Mouse (Mus musculus): ENCODE results near the gene Fgfr2. TPM values are rescaled to one million over a fixed set of nuclear protein-coding genes. Genes with fewer than 3 reads are reported as not detected.

The Fgfr2 gene
- total RNA-seq, 1 experiment = 37.5 TPM

DNA sequence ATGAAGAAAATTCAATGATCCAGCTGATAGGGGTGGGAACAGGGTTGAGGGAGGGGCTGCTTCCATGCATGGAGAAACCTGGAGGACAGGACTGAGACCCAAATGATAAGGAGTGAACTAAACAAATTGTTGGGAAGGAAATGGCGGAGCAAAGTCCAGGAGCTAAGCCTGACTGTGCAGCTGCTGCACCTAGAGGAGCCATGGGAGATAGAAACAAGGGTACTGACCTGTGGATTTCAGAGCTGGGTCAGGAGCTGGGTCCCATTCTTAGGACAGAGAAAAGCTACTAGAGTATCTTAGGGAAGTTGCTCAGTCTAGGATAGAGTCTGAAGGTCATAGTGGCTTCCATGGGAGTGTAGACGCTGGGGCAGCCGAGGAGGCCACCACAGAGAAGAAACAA, 2816.1 kb downstream of the Fgfr2 start:
- no peak overlapping the region for H3K4me3 ChIP-seq (ENCODE audit: insufficient read depth in 1 of 2, low read depth in 1 of 2, low read length in 2 of 2, poor library complexity in 1 of 2, severe bottlenecking in 1 of 2)
- no peak overlapping the region for H3K27ac ChIP-seq (ENCODE audit: insufficient read depth, low read depth, low read length, poor library complexity, severe bottlenecking)
- in situ Hi-C loops (cut with MboI; ENCODE audit: low sequenced_read_pairs in 2 of 2, unreplicated experiment in 2 of 2) = no loop called here
- no peak overlapping the region for H3K9ac ChIP-seq (ENCODE audit: insufficient read depth, low read depth, low read length, poor library complexity, severe bottlenecking)
- DNase-seq (ENCODE audit: low read depth, low spot score) = no peak
- no peak for TF ChIP-seq MAFK (IDR thresholded peaks at IDR 0.05; ENCODE audit: insufficient read depth, low read depth, low read length)
- no peak for TF ChIP-seq ZNF384 (IDR thresholded peaks at IDR 0.05; ENCODE audit: low read depth, low read length)
- no peak for TF ChIP-seq CHD2 (IDR thresholded peaks at IDR 0.05; ENCODE audit: low read depth, low read length)
- no peak for TF ChIP-seq ZC3H11A (IDR thresholded peaks at IDR 0.05; ENCODE audit: borderline replicate concordance, low read depth, low read length)
- no peak for TF ChIP-seq HCFC1 (IDR thresholded peaks at IDR 0.05; ENCODE audit: borderline replicate concordance, insufficient read depth, low read length)
- H3K36me3 ChIP-seq (ENCODE audit: control insufficient read depth, insufficient read depth, low read length, poor library complexity, severe bottlenecking) = no peaks in the 10 kb centered on the region
- H3K4me1 ChIP-seq (ENCODE audit: control insufficient read depth in 2 of 2, insufficient read depth in 2 of 2, low read length in 2 of 2, poor library complexity in 1 of 2) = no peaks in the 10 kb centered on the region
- H3K9me3 ChIP-seq (ENCODE audit: control insufficient read depth, insufficient read depth, low read depth, low read length) = no peaks in the 10 kb centered on the region

DNA sequence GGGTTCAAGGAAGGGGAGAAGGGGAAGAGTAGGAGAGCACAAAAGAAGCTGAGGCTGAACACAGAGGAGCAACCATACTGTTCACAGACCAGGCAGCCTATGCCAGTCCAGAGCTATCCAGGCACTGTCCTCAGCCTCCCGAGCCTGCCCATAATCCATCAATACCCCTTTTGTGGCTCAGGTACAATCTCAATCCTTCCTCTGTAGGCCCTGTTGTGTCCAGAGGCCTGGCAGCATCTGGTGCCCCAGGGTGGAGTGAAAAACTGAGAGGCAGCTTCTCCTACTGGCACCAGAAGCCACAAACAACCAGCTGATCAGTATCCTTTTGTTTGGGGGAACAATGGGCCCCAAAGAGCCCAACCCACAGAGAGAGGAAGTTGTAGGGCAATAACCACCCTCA, 2818.5 kb downstream of the Fgfr2 start:
- no peak for DNase-seq (ENCODE audit: low read depth, low spot score)
- in situ Hi-C loops (cut with MboI; ENCODE audit: low sequenced_read_pairs in 2 of 2, unreplicated experiment in 2 of 2) = no loop called here
- no peaks in the 10 kb centered on the region for H3K4me1 ChIP-seq (ENCODE audit: control insufficient read depth in 2 of 2, insufficient read depth in 2 of 2, low read length in 2 of 2, poor library complexity in 1 of 2)
- H3K9ac ChIP-seq (ENCODE audit: insufficient read depth, low read depth, low read length, poor library complexity, severe bottlenecking) = no peak overlapping the region
- no peak overlapping the region for H3K4me3 ChIP-seq (ENCODE audit: insufficient read depth in 1 of 2, low read depth in 1 of 2, low read length in 2 of 2, poor library complexity in 1 of 2, severe bottlenecking in 1 of 2)
- H3K36me3 ChIP-seq (ENCODE audit: control insufficient read depth, insufficient read depth, low read length, poor library complexity, severe bottlenecking) = no peaks in the 10 kb centered on the region
- TF ChIP-seq ZNF384 (IDR thresholded peaks at IDR 0.05; ENCODE audit: low read depth, low read length) (no peak), MAFK (IDR thresholded peaks at IDR 0.05; ENCODE audit: insufficient read depth, low read depth, low read length) (no peak), HCFC1 (IDR thresholded peaks at IDR 0.05; ENCODE audit: borderline replicate concordance, insufficient read depth, low read length) (no peak), ZC3H11A (IDR thresholded peaks at IDR 0.05; ENCODE audit: borderline replicate concordance, low read depth, low read length) (no peak), CHD2 (IDR thresholded peaks at IDR 0.05; ENCODE audit: low read depth, low read length) (no peak)
- H3K9me3 ChIP-seq (ENCODE audit: control insufficient read depth, insufficient read depth, low read depth, low read length) = no peaks in the 10 kb centered on the region
- H3K27ac ChIP-seq (ENCODE audit: insufficient read depth, low read depth, low read length, poor library complexity, severe bottlenecking) = no peak overlapping the region

DNA sequence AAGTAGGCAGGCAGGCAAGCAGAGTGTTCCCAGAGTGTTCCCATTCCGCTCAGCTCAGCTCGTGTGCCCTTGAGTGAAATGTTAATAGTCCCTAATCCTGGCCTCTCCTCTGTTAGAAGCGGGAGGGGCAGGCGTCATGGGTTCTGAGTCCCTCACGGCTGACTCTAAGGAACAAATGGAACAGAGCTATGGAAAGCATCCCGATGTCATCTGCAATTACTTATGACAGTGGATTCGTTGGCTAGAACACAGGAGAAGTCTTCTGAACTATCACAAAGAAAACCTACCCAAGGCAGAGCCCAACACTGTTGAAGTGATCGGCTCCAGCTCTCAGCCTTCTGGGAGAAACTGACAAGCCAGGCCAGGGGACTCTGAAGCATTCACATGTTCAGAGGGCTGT, 2819.7 kb downstream of the Fgfr2 start:
- Histone ChIP-seq H3K4me3 (ENCODE audit: insufficient read depth in 1 of 2, low read depth in 1 of 2, low read length in 2 of 2, poor library complexity in 1 of 2, severe bottlenecking in 1 of 2) (no peak overlapping the region), H3K36me3 (ENCODE audit: control insufficient read depth, insufficient read depth, low read length, poor library complexity, severe bottlenecking) (no peaks in the 10 kb centered on the region), H3K27ac (ENCODE audit: insufficient read depth, low read depth, low read length, poor library complexity, severe bottlenecking) (no peak overlapping the region), H3K9me3 (ENCODE audit: control insufficient read depth, insufficient read depth, low read depth, low read length) (no peaks in the 10 kb centered on the region), H3K4me1 (ENCODE audit: control insufficient read depth in 2 of 2, insufficient read depth in 2 of 2, low read length in 2 of 2, poor library complexity in 1 of 2) (no peaks in the 10 kb centered on the region), H3K9ac (ENCODE audit: insufficient read depth, low read depth, low read length, poor library complexity, severe bottlenecking) (no peak overlapping the region)
- TF ChIP-seq CHD2 (IDR thresholded peaks at IDR 0.05; ENCODE audit: low read depth, low read length) = no peak
- in situ Hi-C loops (cut with MboI; ENCODE audit: low sequenced_read_pairs in 2 of 2, unreplicated experiment in 2 of 2) = no loop called here
- DNase-seq (ENCODE audit: low read depth, low spot score) = no peak

DNA sequence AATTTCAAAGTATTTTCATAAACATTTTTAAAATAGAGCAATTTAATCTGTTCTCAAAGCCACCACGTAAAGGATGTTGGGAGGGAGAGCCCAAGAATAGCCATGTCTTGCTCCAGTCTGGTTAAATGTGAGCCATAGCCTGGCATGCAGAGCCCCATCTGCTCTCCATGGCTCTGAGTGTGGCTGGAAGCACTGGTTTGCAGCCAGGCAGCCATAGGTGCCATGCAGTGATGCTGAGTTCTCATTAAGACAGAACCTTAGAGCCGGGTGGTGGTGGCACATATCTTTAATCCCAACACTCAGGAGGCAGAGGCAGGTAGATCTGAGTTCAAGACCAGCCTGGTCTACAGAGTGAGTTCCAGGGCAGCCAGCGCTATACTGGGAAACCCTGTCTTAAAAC, 2822.5 kb downstream of the Fgfr2 start:
- in situ Hi-C loops (cut with MboI; ENCODE audit: low sequenced_read_pairs in 2 of 2, unreplicated experiment in 2 of 2) = no loop called here
- TF ChIP-seq HCFC1 (IDR thresholded peaks at IDR 0.05; ENCODE audit: borderline replicate concordance, insufficient read depth, low read length) (no peak), ZC3H11A (IDR thresholded peaks at IDR 0.05; ENCODE audit: borderline replicate concordance, low read depth, low read length) (no peak), CHD2 (IDR thresholded peaks at IDR 0.05; ENCODE audit: low read depth, low read length) (no peak), ZNF384 (IDR thresholded peaks at IDR 0.05; ENCODE audit: low read depth, low read length) (no peak), MAFK (IDR thresholded peaks at IDR 0.05; ENCODE audit: insufficient read depth, low read depth, low read length) (no peak)
- H3K36me3 ChIP-seq (ENCODE audit: control insufficient read depth, insufficient read depth, low read length, poor library complexity, severe bottlenecking) = no peaks in the 10 kb centered on the region
- H3K27ac ChIP-seq (ENCODE audit: insufficient read depth, low read depth, low read length, poor library complexity, severe bottlenecking) = no peak overlapping the region
- H3K9ac ChIP-seq (ENCODE audit: insufficient read depth, low read depth, low read length, poor library complexity, severe bottlenecking) = no peak overlapping the region
- no peak overlapping the region for H3K4me3 ChIP-seq (ENCODE audit: insufficient read depth in 1 of 2, low read depth in 1 of 2, low read length in 2 of 2, poor library complexity in 1 of 2, severe bottlenecking in 1 of 2)
- H3K4me1 ChIP-seq (ENCODE audit: control insufficient read depth in 2 of 2, insufficient read depth in 2 of 2, low read length in 2 of 2, poor library complexity in 1 of 2) = no peaks in the 10 kb centered on the region
- no peak for DNase-seq (ENCODE audit: low read depth, low spot score)
- H3K9me3 ChIP-seq (ENCODE audit: control insufficient read depth, insufficient read depth, low read depth, low read length) = no peaks in the 10 kb centered on the region

DNA sequence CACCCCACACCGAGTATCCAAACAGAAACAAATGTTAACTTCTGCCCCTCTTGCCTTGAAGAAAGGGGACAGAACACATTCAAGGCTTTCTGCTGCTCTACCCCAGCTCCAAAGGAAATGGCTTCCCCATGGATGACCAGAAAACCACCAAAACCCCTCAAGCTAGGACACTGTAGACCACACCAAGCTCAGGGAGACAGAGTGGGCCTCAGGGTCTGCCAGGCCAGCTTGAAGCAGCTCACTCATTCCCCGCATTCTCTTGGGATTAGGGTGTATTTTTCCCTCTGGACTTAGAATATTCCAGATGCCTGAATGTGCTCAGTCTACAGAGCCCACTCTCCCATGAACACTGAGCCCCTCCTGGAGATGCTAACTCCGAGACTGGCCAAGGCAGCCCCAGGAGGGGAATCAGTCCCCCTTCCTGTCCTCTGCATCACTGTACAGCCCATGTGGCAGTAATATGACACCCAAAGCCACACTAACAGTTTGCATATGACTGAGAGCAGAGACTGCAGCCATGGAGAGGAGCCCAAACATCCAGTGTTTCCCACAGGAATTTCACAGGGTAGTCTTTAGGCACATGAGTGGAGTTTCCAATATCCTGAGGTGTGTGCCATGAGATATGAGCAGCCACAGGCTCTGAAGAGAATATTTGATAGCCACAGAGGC, 2824.1 kb downstream of the Fgfr2 start:
- no peak overlapping the region for H3K9ac ChIP-seq (ENCODE audit: insufficient read depth, low read depth, low read length, poor library complexity, severe bottlenecking)
- TF ChIP-seq CHD2 (IDR thresholded peaks at IDR 0.05; ENCODE audit: low read depth, low read length) (no peak), HCFC1 (IDR thresholded peaks at IDR 0.05; ENCODE audit: borderline replicate concordance, insufficient read depth, low read length) (no peak), ZNF384 (IDR thresholded peaks at IDR 0.05; ENCODE audit: low read depth, low read length) (no peak), MAFK (IDR thresholded peaks at IDR 0.05; ENCODE audit: insufficient read depth, low read depth, low read length) (no peak), ZC3H11A (IDR thresholded peaks at IDR 0.05; ENCODE audit: borderline replicate concordance, low read depth, low read length) (no peak)
- H3K36me3 ChIP-seq (ENCODE audit: control insufficient read depth, insufficient read depth, low read length, poor library complexity, severe bottlenecking) = no peaks in the 10 kb centered on the region
- no peaks in the 10 kb centered on the region for H3K4me1 ChIP-seq (ENCODE audit: control insufficient read depth in 2 of 2, insufficient read depth in 2 of 2, low read length in 2 of 2, poor library complexity in 1 of 2)
- H3K4me3 ChIP-seq (ENCODE audit: insufficient read depth in 1 of 2, low read depth in 1 of 2, low read length in 2 of 2, poor library complexity in 1 of 2, severe bottlenecking in 1 of 2) = no peak overlapping the region
- no peaks in the 10 kb centered on the region for H3K9me3 ChIP-seq (ENCODE audit: control insufficient read depth, insufficient read depth, low read depth, low read length)
- in situ Hi-C loops (cut with MboI; ENCODE audit: low sequenced_read_pairs in 2 of 2, unreplicated experiment in 2 of 2) = no loop called here
- DNase-seq (ENCODE audit: low read depth, low spot score) = no peak
- H3K27ac ChIP-seq (ENCODE audit: insufficient read depth, low read depth, low read length, poor library complexity, severe bottlenecking) = no peak overlapping the region
